Mouse (Mus musculus): ENCODE results near the gene Usp7.
"Not testable (repeated sequence)": the region's sequence is repeated elsewhere in the genome, so short reads cannot be mapped to it uniquely, and the experiment has no call there.

Usp7 gene

DNA sequence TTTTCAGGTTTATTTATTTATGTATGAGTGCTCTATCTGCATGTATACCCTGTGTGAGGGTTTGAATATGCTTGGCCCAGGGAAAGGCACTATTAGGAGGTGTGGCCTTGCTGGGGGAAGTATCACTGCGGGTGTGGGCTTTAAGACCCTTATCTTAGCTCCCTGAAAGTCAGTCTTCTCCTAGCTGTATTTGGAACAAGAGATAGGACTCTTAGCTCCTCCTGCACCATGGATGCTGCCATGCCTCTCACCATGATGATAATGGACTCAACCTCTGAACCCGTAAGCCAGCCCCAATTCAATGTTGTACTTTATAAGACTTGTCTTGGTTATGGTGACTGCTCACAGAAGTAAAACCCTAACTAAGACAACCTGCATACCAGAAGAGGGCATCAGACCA lies 39.8 kb downstream of the Usp7 start:
- DNase-seq (ENCODE audit: low read depth): no peak

DNA sequence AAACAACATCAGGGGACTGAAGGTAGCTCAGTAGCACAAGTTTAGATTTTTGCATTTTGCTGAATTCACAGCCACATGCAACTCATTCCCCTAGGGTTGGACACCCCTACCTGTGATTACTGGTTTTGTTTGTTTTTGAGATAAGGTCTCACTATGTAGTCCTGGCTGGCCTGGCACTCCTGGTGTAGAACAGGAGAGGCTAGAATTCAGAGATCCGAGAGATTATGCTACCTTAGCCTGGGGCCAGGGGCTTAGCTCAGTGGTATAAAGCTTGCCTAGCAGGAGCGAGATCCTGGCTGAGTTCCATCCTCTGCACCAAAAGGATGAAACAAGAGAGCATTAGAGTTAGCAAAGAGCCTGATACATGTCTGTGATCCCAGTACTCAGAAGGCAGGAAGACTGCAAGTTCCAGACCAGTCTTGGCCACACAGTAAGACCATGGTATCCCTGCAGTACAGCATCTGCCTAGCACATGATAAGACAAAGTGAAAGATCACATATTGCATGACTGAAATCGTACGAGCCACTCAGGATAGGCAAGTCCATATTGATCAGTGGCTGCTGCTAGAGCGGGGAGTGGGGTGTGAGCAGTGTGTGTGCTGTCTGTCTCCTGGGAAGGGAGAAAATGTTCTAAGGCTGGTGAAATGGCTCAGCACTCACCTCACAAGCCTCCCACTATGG lies 40.4 kb downstream of the Usp7 start:
- no peak for DNase-seq (ENCODE audit: low read depth)

DNA sequence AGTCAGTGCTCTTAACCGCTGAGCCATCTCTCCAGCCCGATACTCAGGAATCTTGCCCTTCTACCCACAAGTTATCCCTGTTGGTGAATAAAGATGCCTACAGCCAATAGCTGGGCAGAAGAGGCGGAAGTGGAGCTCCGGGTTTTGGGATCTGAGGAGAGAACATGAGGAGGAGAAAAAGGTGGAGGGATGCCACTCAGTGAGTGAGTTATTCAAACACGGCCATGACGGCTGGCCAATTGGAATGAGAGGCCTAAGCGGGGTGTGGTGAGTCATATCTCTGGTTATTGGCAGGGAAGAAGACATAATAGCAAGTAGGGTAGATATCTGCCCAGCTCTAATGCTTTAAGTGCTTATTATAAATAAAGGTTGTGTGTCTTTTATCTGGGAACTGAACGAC lies 43.2 kb downstream of the Usp7 start:
- DNase-seq (ENCODE audit: low read depth): no peak

DNA sequence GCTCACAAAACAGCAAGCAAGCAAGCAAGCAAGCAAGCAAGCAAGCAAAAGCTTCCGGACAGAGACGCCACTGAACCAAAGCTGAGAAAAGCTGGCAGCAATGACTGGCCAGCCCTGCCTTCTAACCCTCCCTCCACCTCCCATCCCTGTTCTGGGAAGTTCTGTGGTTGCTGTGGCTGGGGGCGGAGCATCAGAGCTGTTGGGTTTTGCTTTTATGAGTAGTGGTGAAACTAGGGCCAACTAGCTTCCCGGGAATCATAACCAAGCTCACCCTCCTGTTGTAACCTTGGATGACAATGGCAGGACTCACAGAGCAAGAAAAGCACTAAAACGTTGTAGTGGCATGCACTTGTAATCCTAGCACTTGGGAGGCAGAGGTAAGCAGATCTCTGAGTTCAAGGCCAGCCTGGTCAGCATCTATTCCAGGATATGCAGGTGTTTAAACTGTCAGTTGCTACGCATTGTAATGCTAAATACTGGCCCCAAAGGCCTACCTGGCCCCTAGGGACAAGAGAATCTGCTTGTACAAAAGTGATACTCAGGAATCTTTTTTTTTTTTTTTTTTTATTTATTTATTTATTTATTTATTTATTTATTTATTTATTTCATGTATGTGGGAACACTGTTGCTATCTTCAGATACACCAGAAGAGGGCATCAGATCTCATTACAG lies 43.8 kb downstream of the Usp7 start:
- DNase-seq (ENCODE audit: low read depth): no peak

DNA sequence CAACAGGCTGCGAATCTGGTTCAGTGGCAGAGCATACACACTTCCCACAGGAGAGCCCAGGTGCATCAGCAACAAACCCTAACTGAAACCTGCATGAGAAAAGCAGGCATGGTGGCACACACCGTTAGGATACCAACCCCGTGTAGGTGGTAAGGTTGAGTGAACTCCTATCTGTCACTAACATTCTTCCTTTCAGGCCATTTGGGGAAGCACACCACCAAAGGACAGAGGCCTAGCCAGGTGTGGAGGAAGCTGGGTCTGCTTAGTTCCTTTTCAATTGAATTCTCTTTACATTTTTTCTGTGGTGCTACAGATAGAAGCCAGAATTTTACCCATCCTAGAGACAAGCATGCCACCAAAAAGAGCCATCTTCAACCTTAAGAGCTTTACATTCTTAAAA lies 44.3 kb downstream of the Usp7 start:
- DNase-seq (ENCODE audit: low read depth): no peak

DNA sequence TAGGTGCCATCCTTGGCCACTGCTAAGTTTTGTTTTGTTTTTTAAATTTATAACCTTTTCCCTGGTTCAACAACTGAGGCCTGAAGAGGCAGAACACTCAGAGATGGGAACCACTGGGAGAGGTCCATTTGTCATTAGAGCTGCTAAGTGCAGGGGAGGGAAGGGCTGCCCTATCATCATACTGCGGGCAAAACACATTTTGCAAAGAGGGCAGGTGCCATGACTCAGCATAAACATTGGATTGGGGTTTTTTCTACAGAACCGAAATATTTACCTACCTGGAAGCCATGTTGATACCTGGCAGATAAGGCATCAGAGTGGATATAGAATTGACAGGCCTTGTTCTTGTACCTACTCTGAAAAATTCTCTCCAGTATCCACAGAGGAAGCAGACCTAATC lies 45.6 kb downstream of the Usp7 start:
- DNase-seq (ENCODE audit: low read depth): no peak

DNA sequence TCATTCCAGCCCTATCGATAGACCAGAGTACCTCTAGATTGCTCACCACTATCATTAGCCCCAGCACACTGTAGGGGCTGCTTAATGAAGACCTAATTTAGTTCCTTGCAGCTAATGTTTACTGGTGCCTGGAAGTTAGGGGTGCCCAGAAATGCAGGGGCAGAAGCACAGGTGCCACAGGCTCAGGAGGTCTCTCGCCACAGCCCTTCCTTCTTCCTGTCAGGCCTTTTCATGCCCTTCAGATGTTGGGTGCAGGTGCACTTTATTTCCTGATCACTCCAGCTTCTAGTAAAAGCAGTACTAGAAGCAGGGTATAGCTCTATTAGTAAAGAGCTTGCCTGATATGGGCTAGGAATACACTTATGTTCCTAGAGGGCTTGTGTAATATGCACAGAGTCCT lies 46.4 kb downstream of the Usp7 start:
- DNase-seq (ENCODE audit: low read depth): no peak

DNA sequence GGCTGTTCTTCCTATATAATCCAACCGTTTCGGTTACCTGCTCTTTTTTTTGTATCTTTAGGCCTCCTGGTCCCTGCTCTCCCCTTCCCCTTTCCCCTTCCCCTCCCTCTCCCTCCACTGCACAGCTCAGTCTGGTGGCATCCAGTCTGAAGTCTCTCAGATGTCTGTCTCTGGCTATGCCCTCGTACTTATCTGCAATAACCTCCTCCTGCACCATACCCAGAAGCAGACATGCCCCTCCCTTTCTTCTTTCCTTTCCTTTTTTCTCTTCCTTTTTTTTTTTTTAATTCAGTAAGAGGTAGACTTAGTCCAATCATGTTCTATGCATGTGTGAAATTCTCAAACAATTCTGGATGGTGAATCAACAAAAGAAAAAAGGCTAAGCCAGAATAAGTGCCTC lies 48.1 kb downstream of the Usp7 start:
- no peak for DNase-seq (ENCODE audit: low read depth)

DNA sequence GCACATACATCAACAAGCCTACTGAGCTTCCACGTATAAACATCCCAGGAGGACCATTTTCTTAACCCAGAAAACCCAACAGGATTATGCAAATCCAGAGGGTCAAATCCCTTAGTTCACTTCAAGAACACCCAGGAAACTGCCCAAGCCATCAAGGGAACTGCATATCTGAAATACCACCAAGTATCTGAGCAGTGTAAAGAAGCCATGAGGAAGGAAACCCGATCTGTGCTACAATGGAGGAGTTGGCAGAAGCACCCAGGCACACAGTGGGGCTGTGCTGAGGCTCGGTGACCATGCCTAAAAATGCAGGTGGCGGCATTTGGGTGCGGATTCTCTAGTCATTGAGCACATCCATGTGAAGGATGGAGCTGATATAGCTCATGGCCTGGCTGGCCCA lies 50.4 kb downstream of the Usp7 start:
- no peak for DNase-seq (ENCODE audit: low read depth)

DNA sequence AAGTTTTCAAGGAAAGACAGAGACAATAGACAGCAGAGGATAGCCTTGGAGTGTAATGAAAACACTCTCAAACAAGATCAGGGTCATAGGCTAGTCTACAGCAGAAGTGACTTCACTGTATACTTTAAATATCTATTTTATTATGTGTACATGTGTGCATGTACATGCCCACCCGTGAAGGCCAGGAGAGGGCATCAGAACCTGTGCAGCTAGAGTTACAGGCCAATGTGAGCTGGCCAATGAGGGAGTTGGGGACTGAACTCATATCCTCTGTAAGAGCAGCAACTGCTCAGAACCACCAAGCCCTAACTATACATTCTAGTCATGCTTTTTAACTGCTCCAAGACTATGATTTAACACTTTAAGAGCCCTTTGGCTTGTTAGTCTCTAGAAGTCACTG lies 51.0 kb downstream of the Usp7 start:
- DNase-seq (ENCODE audit: low read depth): no peak

DNA sequence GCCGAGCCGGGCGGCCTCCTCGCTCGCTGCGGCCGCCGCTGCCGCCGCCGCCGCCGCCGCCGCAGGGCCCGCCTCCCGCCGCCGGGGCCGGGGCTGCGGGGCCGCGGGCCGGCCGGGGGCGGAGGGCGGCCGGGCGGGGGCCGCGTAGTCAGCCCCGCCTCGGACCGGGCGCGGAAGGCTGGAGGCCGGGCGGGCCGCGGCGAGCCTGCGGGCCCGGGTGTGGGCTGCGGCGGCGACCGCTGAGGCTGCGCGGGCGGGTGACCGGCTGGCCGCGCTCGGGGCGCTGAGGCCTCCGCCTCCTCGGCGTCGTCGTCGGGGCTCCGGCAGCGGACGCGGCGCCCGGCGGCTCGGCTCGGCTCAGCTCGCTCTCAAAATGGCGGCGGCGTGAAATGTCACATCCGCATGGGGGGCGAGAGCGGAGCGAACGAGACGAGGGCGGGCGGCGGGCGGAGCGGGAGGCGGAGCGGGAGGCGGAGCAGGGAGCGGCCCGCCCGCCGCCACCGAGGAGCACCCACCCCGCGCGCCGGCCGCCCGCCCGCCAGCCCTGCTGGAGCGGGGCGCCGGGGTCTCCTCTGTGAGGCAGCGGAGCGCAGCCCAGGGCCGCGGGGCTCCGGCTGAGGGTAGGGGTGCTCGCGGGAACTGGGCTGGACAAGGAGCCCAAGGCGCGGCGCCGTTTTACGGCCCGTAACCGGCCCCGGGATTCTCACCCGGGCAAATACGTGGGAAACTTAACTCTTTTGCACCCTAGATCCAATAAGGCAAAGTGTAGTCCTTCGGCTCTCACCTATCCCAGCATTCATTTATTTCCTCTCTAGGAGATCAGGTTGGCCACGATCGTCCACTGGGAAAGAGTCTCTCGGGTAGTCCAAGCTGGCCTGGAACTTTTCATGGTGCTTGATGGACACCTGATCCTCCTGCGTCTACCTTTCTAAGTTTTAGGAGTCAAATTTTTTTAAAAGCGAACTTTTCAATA lies 53.3 kb downstream of the Usp7 start:
- peak; percentile 76 for DNase-seq (ENCODE audit: low read depth)

DNA sequence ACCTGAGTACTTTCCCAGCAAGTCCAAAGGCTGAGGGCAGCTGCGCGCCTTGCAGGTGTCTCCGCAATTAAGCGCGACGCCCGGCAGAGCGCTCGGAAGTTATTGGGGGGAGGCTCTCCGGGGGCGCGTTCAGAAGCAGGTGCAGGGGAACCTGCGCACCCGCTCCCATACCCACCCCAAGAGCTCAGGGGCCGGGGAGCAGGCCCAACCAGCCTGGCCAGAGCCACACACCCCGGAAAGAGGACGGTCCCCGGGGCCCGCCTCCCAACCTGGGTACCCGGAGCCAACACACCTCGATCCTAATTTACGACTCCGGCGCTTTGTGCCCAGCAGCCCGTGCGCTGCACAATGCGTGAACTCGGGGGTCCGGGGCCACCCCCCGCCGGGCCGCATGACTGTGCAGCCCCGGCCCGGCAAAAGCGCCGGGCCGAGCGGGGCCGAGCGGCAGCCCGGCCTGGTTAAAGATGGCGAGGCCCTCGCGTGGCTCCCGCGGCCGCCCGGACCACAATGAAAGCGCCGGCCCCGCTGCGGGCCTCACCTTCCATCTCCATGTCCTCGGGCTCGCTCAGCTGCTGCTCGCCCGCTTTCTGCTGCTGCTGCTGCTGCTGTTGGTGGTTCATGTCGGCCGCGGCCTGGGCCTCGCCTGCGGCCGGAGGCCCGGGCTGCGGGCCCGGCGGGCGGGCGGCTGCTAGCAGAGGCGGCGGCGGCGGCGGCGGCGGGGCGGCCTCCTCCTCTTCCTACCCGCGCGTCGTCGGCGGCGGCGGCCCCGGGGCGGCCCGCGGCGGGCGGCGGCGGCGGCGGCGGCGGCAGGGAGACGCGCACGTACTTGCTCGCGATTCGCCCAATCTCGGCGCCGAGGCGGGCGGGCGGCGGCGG lies 54.2 kb downstream of the Usp7 start:
- DNase-seq (ENCODE audit: low read depth): no peak

DNA sequence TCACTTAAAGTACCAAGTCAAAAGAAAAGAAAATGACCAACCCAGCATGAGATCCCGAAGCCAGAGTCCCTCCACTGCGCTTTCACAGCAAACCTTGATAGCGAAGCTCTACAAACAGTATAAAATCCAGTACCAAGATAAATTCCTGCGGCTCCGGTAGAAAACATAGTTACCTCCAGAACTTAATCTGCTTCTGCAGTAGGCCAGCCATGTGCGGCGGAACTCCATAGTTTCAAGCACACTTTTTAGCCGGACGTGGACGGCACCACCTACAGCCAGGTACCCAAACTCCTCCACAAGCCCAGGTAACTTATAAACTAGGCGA lies 54.8 kb downstream of the Usp7 start:
- DNase-seq (ENCODE audit: low read depth): no peak

DNA sequence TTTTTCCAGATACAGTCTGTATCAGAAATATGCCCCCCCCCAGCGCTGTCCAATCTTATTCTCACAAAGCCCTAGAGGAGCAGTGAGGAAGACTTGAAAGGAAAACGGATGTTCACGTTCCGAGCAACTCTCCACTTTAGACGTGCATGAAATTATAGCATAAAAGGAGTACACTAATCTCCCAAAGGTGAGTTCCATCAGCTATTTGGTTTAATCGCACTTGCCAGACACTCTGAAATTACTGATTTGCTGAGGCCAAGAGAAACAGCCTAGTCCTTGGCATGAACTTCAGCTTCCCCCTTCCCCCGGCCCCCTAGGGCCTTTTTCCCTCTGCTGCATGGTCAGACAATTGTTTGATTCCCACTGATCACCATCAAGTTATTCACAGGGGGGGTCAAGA lies 55.4 kb downstream of the Usp7 start:
- no peak for DNase-seq (ENCODE audit: low read depth)

DNA sequence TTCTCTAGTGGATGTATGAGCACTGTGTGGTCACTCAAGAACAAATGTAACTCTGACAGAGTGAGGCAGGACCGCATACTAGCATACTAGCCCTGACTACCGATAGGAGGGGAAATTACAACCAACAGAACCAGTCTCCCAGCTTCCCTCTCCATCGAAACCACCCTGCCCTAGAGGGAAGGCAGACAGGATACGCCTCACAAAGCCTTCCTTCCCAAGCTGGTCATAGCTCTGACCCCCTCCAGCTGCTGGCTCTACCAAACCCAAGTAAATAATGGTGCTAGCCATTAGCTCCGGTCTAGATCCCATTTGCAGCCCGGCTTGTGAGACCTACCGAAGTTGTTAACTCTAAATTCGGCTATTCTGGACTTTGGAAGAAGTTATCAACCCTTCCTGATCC lies 56.1 kb downstream of the Usp7 start:
- no peak for DNase-seq (ENCODE audit: low read depth)

DNA sequence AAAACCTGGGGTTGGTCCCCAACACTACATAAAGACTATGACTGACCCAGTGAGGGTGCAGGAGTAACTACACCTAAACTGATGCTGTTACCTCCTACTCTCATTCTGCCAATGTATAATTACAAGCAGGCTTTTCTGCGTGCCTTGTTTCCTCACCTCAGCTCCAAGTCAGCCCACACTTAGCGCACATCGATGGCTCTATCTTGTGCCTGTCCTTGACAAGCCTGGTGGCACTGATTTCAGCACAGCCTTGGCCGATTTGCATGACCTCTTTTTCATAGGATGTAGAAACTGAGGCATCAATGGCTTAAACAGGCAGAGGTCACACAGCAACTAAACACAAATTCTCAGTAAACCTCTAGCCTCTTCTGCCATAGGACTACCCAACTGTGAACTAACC lies 57.4 kb downstream of the Usp7 start:
- DNase-seq (ENCODE audit: low read depth): no peak

DNA sequence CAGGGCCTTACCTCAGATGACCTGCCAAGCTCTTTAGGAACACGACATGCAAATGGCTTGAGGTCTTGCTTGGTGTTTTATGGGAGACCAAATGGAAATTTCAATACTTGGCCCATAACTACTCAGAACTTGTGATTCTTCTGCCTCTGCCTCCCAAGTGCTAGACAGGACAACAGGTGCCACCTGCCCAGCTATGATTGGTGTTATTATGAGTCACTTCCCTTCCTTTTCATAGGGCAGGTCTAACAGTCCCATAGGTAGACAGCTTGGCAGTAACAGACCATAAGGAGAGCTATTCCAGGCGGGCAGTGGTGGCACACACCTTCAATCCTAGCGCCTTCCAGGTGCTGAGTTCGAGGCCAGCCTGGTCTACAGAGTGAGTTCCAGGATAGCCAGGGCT lies 58.5 kb downstream of the Usp7 start:
- no peak for DNase-seq (ENCODE audit: low read depth)

DNA sequence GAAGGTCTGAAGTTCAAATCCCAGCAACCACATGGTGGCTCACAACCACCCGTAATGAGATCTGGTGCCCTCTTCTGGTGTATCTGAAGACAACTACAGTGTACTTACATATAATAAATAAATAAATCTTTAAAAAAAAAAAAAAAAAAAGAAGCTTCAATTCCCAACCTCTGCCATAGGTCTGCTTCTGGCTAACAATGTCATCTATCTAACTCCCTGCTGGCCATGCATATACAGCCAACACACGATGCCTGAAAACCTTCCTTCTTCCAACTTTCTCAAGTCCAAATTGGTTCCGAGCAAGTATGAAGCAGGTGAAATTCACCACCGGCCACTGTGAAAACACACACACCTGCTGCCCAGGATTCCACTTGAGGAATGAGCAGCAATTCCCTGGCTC lies 59.7 kb downstream of the Usp7 start:
- DNase-seq (ENCODE audit: low read depth): not testable (repeated sequence)

DNA sequence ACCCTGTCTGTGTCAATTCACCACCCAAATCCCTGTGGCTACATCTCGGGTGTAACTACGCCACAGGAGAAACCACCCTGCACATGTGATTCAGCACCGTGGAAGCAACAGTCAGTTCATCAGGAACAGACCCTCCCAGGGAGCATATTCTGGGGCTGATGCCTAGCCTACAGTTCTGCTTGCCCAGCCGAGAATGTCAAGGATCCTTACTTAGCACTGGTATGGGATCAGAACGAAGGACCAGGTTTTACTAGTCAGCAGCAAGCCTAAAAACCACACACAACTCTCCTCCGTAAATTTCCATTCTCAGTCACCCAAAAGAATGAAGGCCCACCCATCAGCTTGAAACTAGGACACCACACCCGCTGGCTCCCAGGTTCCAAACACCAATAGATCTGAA lies 60.5 kb downstream of the Usp7 start:
- DNase-seq (ENCODE audit: low read depth): no peak

DNA sequence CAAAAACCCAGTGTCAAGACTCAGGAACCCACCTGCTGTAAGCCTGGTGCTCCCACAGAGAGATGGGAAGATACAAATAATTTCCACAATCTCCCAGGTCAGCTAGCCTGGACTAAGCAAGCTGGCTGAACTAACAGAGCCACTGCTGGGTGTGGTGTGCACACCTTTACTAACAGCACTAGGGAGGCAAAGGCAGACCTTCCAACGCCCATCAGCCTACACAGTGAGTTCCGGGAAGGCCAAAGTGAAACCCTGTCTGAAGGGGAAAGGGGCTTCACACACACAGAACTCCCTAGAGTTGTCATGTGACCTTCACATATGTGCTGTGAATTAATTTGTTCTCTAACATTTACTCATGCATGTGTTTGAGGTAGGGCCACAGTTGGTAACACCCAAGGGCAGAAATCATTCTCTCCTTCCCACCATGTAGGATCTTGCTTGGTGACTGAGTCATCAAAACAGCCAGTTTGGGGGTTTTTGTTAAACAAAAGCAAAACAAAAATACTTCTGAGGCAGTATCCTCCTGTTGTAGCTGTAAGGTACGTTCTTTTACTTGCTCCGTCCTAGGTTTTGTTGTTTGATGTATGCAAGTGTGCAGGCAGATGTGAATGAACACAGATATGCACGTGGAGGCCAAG lies 63.9 kb downstream of the Usp7 start:
- no peak for DNase-seq (ENCODE audit: low read depth)

DNA sequence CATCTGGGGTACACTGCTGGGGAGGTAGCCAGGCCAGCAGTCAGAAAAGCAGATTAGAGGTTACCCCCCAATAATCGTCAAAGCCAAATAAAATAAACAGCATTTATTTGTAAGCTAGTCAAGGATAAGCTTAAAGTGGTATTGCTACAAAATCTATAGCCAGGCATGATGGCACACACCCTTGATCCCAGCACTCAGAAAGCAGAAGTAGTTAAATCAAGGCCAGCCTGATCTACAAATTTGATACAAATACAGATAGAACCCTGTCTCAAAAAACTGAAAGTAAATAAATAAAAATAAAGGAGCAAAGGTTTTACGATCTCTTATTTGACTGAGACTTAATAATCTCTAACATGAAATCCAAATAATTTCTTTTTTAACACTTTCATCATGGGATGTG lies 66.3 kb downstream of the Usp7 start:
- DNase-seq (ENCODE audit: low read depth): no peak

DNA sequence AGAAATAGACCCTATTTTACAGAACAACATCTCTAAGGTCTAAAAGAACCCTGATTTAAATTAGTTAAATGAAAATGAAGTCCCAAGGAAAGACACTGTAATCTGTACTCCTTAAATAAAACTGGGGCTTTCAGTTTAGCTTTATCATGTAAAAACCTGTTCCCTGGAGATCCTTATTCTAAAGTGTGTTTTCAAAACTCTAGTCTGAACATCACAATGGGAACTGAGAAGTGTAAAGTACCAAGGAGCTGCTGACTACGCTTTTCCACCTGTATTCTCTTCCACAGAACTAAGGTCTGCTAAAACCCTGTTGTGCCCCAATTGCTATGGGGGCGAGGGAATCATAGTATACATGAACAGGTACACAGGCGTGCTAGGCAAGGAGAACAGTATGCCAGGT lies 68.1 kb downstream of the Usp7 start:
- no peak for DNase-seq (ENCODE audit: low read depth)

Measured in c-Kit-positive CD71-negative TER-119-negative erythroid progenitor cells, embryonic 14.5 days (primary cell).